Mouse (Mus musculus) forebrain, embryonic 10.5 days (tissue): ENCODE results near the gene Otop1. TPM values are rescaled to one million over a fixed set of nuclear protein-coding genes. Genes with fewer than 3 reads are reported as not detected.

Source experiments
- DNase-seq: peaks from one replicate; pipeline ENCODE4 v3.0.0-alpha.2; 2017; ENCODE audit warnings: low spot score; ENCODE audit errors: extremely low spot score
- H3K27ac ChIP-seq: fragments of 300-500 bp; sonication (generic); 2 replicates; pipeline ENCODE4 v1.5.1; 2016; ENCODE audit warnings: mild to moderate bottlenecking
- H3K27me3 ChIP-seq: fragments of 300-500 bp; sonication (generic); 2 replicates; pipeline ENCODE4 v1.6.1; 2016; ENCODE audit warnings: mild to moderate bottlenecking; ENCODE audit not compliant: poor library complexity, severe bottlenecking
- H3K36me3 ChIP-seq: fragments of 300-500 bp; sonication (generic); replicated peaks from 2 replicates; pipeline ENCODE4 v1.6.1; 2016; ENCODE audit warnings: mild to moderate bottlenecking, moderate library complexity
- H3K4me1 ChIP-seq: fragments of 300-500 bp; sonication (generic); 2 replicates; pipeline ENCODE4 v1.6.1; 2016
- H3K4me3 ChIP-seq: fragments of 300-500 bp; sonication (generic); 2 replicates; pipeline ENCODE4 v1.5.1; 2016; ENCODE audit warnings: mild to moderate bottlenecking, moderate library complexity
- H3K9me3 ChIP-seq: fragments of 300-500 bp; sonication (generic); 2 replicates; pipeline ENCODE4 v1.6.1; 2016; ENCODE audit warnings: mild to moderate bottlenecking, moderate library complexity
- WGBS: fragments of 180-500 bp; shearing (Covaris S2); methylation state at CpG from one replicate; pipeline ENCODE4 v1.1.7; 2016; 5-methylcytosine and 5-hydroxymethylcytosine counted together
- polyA plus RNA-seq: library from polyadenylated mRNA; unstranded; fragments of >200 nt; fragmentation: Nextera tagmentation; extraction: Ambion mirVana; gene quantifications from 2 replicates; pipeline ENCODE4 v1.2.1, GENCODE M21; 2016

Gene Otop1
- polyA plus RNA-seq, 1 experiment from 2014 or later: 0.04 TPM

- peaks cover 20% of the 10 kb centered on the region for H3K4me1 ChIP-seq
- 0 out of 2 replicates have a peak, but pooled peaks cover 6% of the 10 kb centered on the region for H3K27me3 ChIP-seq
- under 1% methylated on average over 40 of the region's 40 CpGs for WGBS
- no peaks in the 10 kb centered on the region for H3K9me3 ChIP-seq
- peak; percentile 64 for DNase-seq
- peaks cover 35% of the 10 kb centered on the region for H3K36me3 ChIP-seq
- peak within 1 kb of the TSS; percentile 88 for H3K27ac ChIP-seq
- H3K4me3 ChIP-seq: peak within 1 kb of the TSS; percentile 71
These were observed 15.6 kb upstream of the Otop1 start, which contains the start of gene Tmem128 for GRCm38 (mm10) chr5:38260107-38260682. TSS of gene Tmem128 (plus strand) at chr5:38260185.

GRCm38 (mm10) chr5:38270942-38271341, 4.8 kb upstream of the Otop1 start:
- peaks cover 32% of the 10 kb centered on the region for H3K27me3 ChIP-seq
- no peaks in the 10 kb centered on the region for H3K9me3 ChIP-seq
- no peak overlapping the region for H3K27ac ChIP-seq
- DNase-seq: no peak
- WGBS: 93% methylated on average over 3 of the region's 3 CpGs
- peaks cover 8% of the 10 kb centered on the region for H3K4me1 ChIP-seq
- no peak overlapping the region for H3K4me3 ChIP-seq
- H3K36me3 ChIP-seq: peaks cover 53% of the 10 kb centered on the region

- WGBS: 93% methylated on average over 4 of the region's 4 CpGs
These were observed 1.9 kb upstream of the Otop1 start for GRCm38 (mm10) chr5:38273831-38274230.

GRCm38 (mm10) chr5:38276451-38276850, 679 bp downstream of the Otop1 start:
- Histone ChIP-seq H3K27ac (no peak overlapping the region), H3K36me3 (peaks cover 4% of the 10 kb centered on the region), H3K27me3 (peaks cover 82% of the 10 kb centered on the region), H3K4me3 (peak overlapping the region; percentile 45), H3K9me3 (no peaks in the 10 kb centered on the region), H3K4me1 (peaks cover 32% of the 10 kb centered on the region)
- DNase-seq: no peak
- WGBS: under 1% methylated on average over 19 of the region's 19 CpGs

More at GRCm38 (mm10) chr5:38273831-38274230, 1.9 kb upstream of the Otop1 start:
- DNase-seq: no peak
- Histone ChIP-seq H3K4me1 (peaks cover 32% of the 10 kb centered on the region), H3K9me3 (no peaks in the 10 kb centered on the region), H3K36me3 (peaks cover 26% of the 10 kb centered on the region), H3K27me3 (peaks cover 61% of the 10 kb centered on the region), H3K27ac (no peak overlapping the region), H3K4me3 (no peak overlapping the region)

GRCm38 (mm10) chr5:38277098-38277866, 1.5 kb downstream of the Otop1 start:
- H3K27me3 ChIP-seq: peaks cover 82% of the 10 kb centered on the region
- H3K4me1 ChIP-seq: peaks cover 32% of the 10 kb centered on the region
- no peaks in the 10 kb centered on the region for H3K36me3 ChIP-seq
- DNase-seq: peak; percentile 34
- H3K4me3 ChIP-seq: peak overlapping the region; percentile 45
- H3K9me3 ChIP-seq: no peaks in the 10 kb centered on the region
- WGBS: 2% methylated on average over 65 of the region's 65 CpGs
- no peak overlapping the region for H3K27ac ChIP-seq

GRCm38 (mm10) chr5:38277936-38278600, 2.3 kb downstream of the Otop1 start:
- Histone ChIP-seq H3K36me3 (no peaks in the 10 kb centered on the region), H3K4me1 (peaks cover 32% of the 10 kb centered on the region), H3K27ac (no peak overlapping the region), H3K9me3 (no peaks in the 10 kb centered on the region), H3K4me3 (peak overlapping the region; percentile 45; the same call in 1 of the 2 replicates), H3K27me3 (peaks cover 78% of the 10 kb centered on the region)
- 20% methylated on average over 12 of the region's 12 CpGs for WGBS
- peak; percentile 24 for DNase-seq

- WGBS: 35% methylated on average over 1 of the region's 1 CpGs
- no peak overlapping the region for H3K27ac ChIP-seq
- peaks cover 32% of the 10 kb centered on the region for H3K4me1 ChIP-seq
- peaks cover 58% of the 10 kb centered on the region for H3K27me3 ChIP-seq
- no peaks in the 10 kb centered on the region for H3K36me3 ChIP-seq
- H3K4me3 ChIP-seq: no peak overlapping the region
- H3K9me3 ChIP-seq: no peaks in the 10 kb centered on the region
- DNase-seq: no peak
These were observed 4.3 kb downstream of the Otop1 start for GRCm38 (mm10) chr5:38280075-38280474.

GRCm38 (mm10) chr5:38285724-38286123, 10.0 kb downstream of the Otop1 start:
- H3K9me3 ChIP-seq: no peaks in the 10 kb centered on the region
- no peaks in the 10 kb centered on the region for H3K4me1 ChIP-seq
- WGBS: 80% methylated on average over 9 of the region's 9 CpGs
- no peak overlapping the region for H3K4me3 ChIP-seq
- no peak overlapping the region for H3K27ac ChIP-seq
- peaks cover 2% of the 10 kb centered on the region; the same call in 1 of the 2 replicates for H3K27me3 ChIP-seq
- H3K36me3 ChIP-seq: no peaks in the 10 kb centered on the region
- DNase-seq: no peak

- no peak overlapping the region for H3K4me3 ChIP-seq
- 88% methylated on average over 3 of the region's 3 CpGs for WGBS
- no peak overlapping the region for H3K27ac ChIP-seq
- H3K4me1 ChIP-seq: no peaks in the 10 kb centered on the region
- H3K9me3 ChIP-seq: no peaks in the 10 kb centered on the region
- H3K27me3 ChIP-seq: no peaks in the 10 kb centered on the region
- H3K36me3 ChIP-seq: no peaks in the 10 kb centered on the region
- DNase-seq: no peak
These were observed 12.7 kb downstream of the Otop1 start for GRCm38 (mm10) chr5:38288476-38288875.

- H3K27ac ChIP-seq: no peak overlapping the region
- H3K9me3 ChIP-seq: no peaks in the 10 kb centered on the region
- H3K27me3 ChIP-seq: no peaks in the 10 kb centered on the region
- H3K36me3 ChIP-seq: no peaks in the 10 kb centered on the region
- WGBS: 91% methylated on average over 12 of the region's 12 CpGs
- no peak overlapping the region for H3K4me3 ChIP-seq
- H3K4me1 ChIP-seq: peaks cover 3% of the 10 kb centered on the region; the same call in 1 of the 2 replicates
- no peak for DNase-seq
These were observed 26.1 kb downstream of the Otop1 start for GRCm38 (mm10) chr5:38301761-38302411.

- no peak overlapping the region for H3K4me3 ChIP-seq
- WGBS: 41% methylated on average over 12 of the region's 12 CpGs
- no peaks in the 10 kb centered on the region for H3K9me3 ChIP-seq
- no peak for DNase-seq
- H3K4me1 ChIP-seq: peaks cover 3% of the 10 kb centered on the region; the same call in 1 of the 2 replicates
- H3K27ac ChIP-seq: no peak overlapping the region
- no peaks in the 10 kb centered on the region for H3K27me3 ChIP-seq
- H3K36me3 ChIP-seq: no peaks in the 10 kb centered on the region
These were observed 26.9 kb downstream of the Otop1 start for GRCm38 (mm10) chr5:38302651-38303050.

GRCm38 (mm10) chr5:38305241-38305640, 29.5 kb downstream of the Otop1 start:
- 83% methylated on average over 2 of the region's 2 CpGs for WGBS
- Histone ChIP-seq H3K9me3 (no peaks in the 10 kb centered on the region), H3K27ac (no peak overlapping the region), H3K36me3 (no peaks in the 10 kb centered on the region), H3K4me1 (peaks cover 8% of the 10 kb centered on the region), H3K27me3 (peaks cover 20% of the 10 kb centered on the region), H3K4me3 (no peak overlapping the region)
- no peak for DNase-seq
